Mouse (Mus musculus): ENCODE measurements around the gene Cttnbp2nl. TPM values are rescaled to one million over a fixed set of nuclear protein-coding genes. Genes with fewer than 3 reads are reported as not detected.

Cttnbp2nl gene
- polyA plus RNA-seq, 1 experiment: 2.8 TPM

DNA sequence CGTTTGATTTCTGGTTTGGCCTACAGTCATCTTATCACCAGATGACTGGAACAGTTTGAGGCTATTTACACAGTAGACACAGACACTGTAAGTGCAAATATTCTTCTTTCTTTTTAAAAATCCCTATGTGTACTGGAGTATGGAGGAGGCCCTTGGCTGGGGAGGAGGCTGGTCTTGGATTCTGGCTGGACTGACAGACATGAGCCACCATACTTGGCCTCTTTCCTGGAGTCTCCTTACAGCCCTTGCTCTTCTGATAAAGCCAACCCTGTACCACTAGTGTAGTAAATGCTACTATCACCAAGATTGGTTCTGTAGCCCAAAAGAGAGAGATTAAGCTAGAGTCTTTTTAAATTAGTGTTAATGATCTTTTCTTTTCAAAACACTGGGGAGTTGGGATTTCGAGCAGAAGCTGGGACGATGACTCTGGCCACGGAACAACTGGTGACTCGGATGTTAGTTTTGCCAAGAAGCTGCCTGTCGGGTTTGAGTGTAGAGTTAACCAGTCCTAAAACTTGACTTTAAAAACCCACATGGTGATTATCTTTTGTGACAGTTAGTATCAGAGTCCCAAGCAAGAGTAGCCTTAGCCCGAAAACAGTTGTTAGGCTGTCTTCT, 40.1 kb downstream of the Cttnbp2nl start:
- no peaks in the 10 kb centered on the region for H3K4me1 ChIP-seq (replicated peaks; ENCODE audit: control insufficient read depth, insufficient read depth, low read length)
- no peak overlapping the region for H3K4me3 ChIP-seq (ENCODE audit: control insufficient read depth, insufficient read depth, low read length)
- DNase-seq: no peak
- H3K36me3 ChIP-seq (ENCODE audit: control insufficient read depth, insufficient read depth, low read length): no peaks in the 10 kb centered on the region
- TF ChIP-seq CTCF (IDR thresholded peaks at IDR 0.05; ENCODE audit: borderline replicate concordance, control insufficient read depth, extremely low read depth, insufficient read depth, low read length, poor library complexity) (no peak), POLR2A (IDR thresholded peaks at IDR 0.05; ENCODE audit: control insufficient read depth, extremely low read depth, insufficient read depth, low read length, poor library complexity) (no peak)
- H3K27me3 ChIP-seq (ENCODE audit: control insufficient read depth, insufficient read depth, low read length): no peaks in the 10 kb centered on the region
- H3K27ac ChIP-seq (ENCODE audit: control insufficient read depth, insufficient read depth, low read length): no peak overlapping the region
- 96% methylated on average over 7 of the region's 7 CpGs for WGBS

- Histone ChIP-seq H3K36me3 (ENCODE audit: control insufficient read depth, insufficient read depth, low read length) (no peaks in the 10 kb centered on the region), H3K4me3 (ENCODE audit: control insufficient read depth, insufficient read depth, low read length) (no peak overlapping the region), H3K4me1 (replicated peaks; ENCODE audit: control insufficient read depth, insufficient read depth, low read length) (no peaks in the 10 kb centered on the region), H3K27me3 (ENCODE audit: control insufficient read depth, insufficient read depth, low read length) (no peaks in the 10 kb centered on the region), H3K27ac (ENCODE audit: control insufficient read depth, insufficient read depth, low read length) (no peak overlapping the region)
- 87% methylated on average over 5 of the region's 5 CpGs for WGBS
- no peak for DNase-seq
- TF ChIP-seq POLR2A (IDR thresholded peaks at IDR 0.05; ENCODE audit: control insufficient read depth, extremely low read depth, insufficient read depth, low read length, poor library complexity) (no peak), CTCF (IDR thresholded peaks at IDR 0.05; ENCODE audit: borderline replicate concordance, control insufficient read depth, extremely low read depth, insufficient read depth, low read length, poor library complexity) (no peak)
Observed at GRCm38 (mm10) chr3:105011883-105012282, 41.1 kb downstream of the Cttnbp2nl start.

- TF ChIP-seq POLR2A (IDR thresholded peaks at IDR 0.05; ENCODE audit: control insufficient read depth, extremely low read depth, insufficient read depth, low read length, poor library complexity) (no peak), CTCF (IDR thresholded peaks at IDR 0.05; ENCODE audit: borderline replicate concordance, control insufficient read depth, extremely low read depth, insufficient read depth, low read length, poor library complexity) (no peak)
- no peaks in the 10 kb centered on the region for H3K27me3 ChIP-seq (ENCODE audit: control insufficient read depth, insufficient read depth, low read length)
- no peaks in the 10 kb centered on the region for H3K36me3 ChIP-seq (ENCODE audit: control insufficient read depth, insufficient read depth, low read length)
- 94% methylated on average over 11 of the region's 11 CpGs for WGBS
- H3K4me1 ChIP-seq (replicated peaks; ENCODE audit: control insufficient read depth, insufficient read depth, low read length): no peaks in the 10 kb centered on the region
- DNase-seq: no peak
- no peak overlapping the region for H3K4me3 ChIP-seq (ENCODE audit: control insufficient read depth, insufficient read depth, low read length)
- H3K27ac ChIP-seq (ENCODE audit: control insufficient read depth, insufficient read depth, low read length): no peak overlapping the region
Observed at GRCm38 (mm10) chr3:105010681-105011339, 42.1 kb downstream of the Cttnbp2nl start.

- no peak for DNase-seq
- H3K4me1 ChIP-seq (replicated peaks; ENCODE audit: control insufficient read depth, insufficient read depth, low read length): no peaks in the 10 kb centered on the region
- TF ChIP-seq POLR2A (IDR thresholded peaks at IDR 0.05; ENCODE audit: control insufficient read depth, extremely low read depth, insufficient read depth, low read length, poor library complexity) (no peak), CTCF (IDR thresholded peaks at IDR 0.05; ENCODE audit: borderline replicate concordance, control insufficient read depth, extremely low read depth, insufficient read depth, low read length, poor library complexity) (no peak)
- WGBS: 88% methylated on average over 9 of the region's 9 CpGs
- H3K27ac ChIP-seq (ENCODE audit: control insufficient read depth, insufficient read depth, low read length): no peak overlapping the region
- no peaks in the 10 kb centered on the region for H3K27me3 ChIP-seq (ENCODE audit: control insufficient read depth, insufficient read depth, low read length)
- H3K4me3 ChIP-seq (ENCODE audit: control insufficient read depth, insufficient read depth, low read length): no peak overlapping the region
- H3K36me3 ChIP-seq (ENCODE audit: control insufficient read depth, insufficient read depth, low read length): no peaks in the 10 kb centered on the region
Observed at GRCm38 (mm10) chr3:105008070-105008469, 44.9 kb downstream of the Cttnbp2nl start.

GRCm38 (mm10) chr3:105006101-105006500, 46.8 kb downstream of the Cttnbp2nl start:
- TF ChIP-seq CTCF (IDR thresholded peaks at IDR 0.05; ENCODE audit: borderline replicate concordance, control insufficient read depth, extremely low read depth, insufficient read depth, low read length, poor library complexity) (no peak), POLR2A (IDR thresholded peaks at IDR 0.05; ENCODE audit: control insufficient read depth, extremely low read depth, insufficient read depth, low read length, poor library complexity) (no peak)
- no peaks in the 10 kb centered on the region for H3K27me3 ChIP-seq (ENCODE audit: control insufficient read depth, insufficient read depth, low read length)
- no peak overlapping the region for H3K27ac ChIP-seq (ENCODE audit: control insufficient read depth, insufficient read depth, low read length)
- no peak for DNase-seq
- WGBS: 96% methylated on average over 6 of the region's 6 CpGs
- H3K4me1 ChIP-seq (replicated peaks; ENCODE audit: control insufficient read depth, insufficient read depth, low read length): no peaks in the 10 kb centered on the region
- H3K4me3 ChIP-seq (ENCODE audit: control insufficient read depth, insufficient read depth, low read length): no peak overlapping the region
- no peaks in the 10 kb centered on the region for H3K36me3 ChIP-seq (ENCODE audit: control insufficient read depth, insufficient read depth, low read length)

GRCm38 (mm10) chr3:105005561-105006065, 47.3 kb downstream of the Cttnbp2nl start:
- no peak for TF ChIP-seq CTCF (IDR thresholded peaks at IDR 0.05; ENCODE audit: borderline replicate concordance, control insufficient read depth, extremely low read depth, insufficient read depth, low read length, poor library complexity)
- no peak for TF ChIP-seq POLR2A (IDR thresholded peaks at IDR 0.05; ENCODE audit: control insufficient read depth, extremely low read depth, insufficient read depth, low read length, poor library complexity)
- no peaks in the 10 kb centered on the region for H3K4me1 ChIP-seq (replicated peaks; ENCODE audit: control insufficient read depth, insufficient read depth, low read length)
- no peak overlapping the region for H3K27ac ChIP-seq (ENCODE audit: control insufficient read depth, insufficient read depth, low read length)
- H3K27me3 ChIP-seq (ENCODE audit: control insufficient read depth, insufficient read depth, low read length): no peaks in the 10 kb centered on the region
- no peak for DNase-seq
- no peaks in the 10 kb centered on the region for H3K36me3 ChIP-seq (ENCODE audit: control insufficient read depth, insufficient read depth, low read length)
- whole genome bisulfite sequencing: 87% methylated on average over 20 of the region's 20 CpGs
- H3K4me3 ChIP-seq (ENCODE audit: control insufficient read depth, insufficient read depth, low read length): no peak overlapping the region
